Mouse (Mus musculus) midbrain, embryonic 11.5 days (tissue): Measurements from ENCODE around the gene Gramd1b. TPM values are rescaled to one million over a fixed set of nuclear protein-coding genes. Genes with fewer than 3 reads are reported as not detected.

ENCODE experiments used
- ATAC-seq: fragments of 200-750 bp; cut with Nextera tagmentation; 2 replicates; pipeline ENCODE4 v1.8.0; 2017; ENCODE audit warnings: moderate TSS enrichment, moderate library complexity; ENCODE audit not compliant: low FRiP score
- DNase-seq: peaks from one replicate; pipeline ENCODE4 v3.0.0; 2015; ENCODE audit warnings: low spot score; ENCODE audit errors: missing footprints
- H3K27ac ChIP-seq: fragments of 300-500 bp; sonication (generic); 2 replicates; pipeline ENCODE4 v1.5.1; 2014; ENCODE audit warnings: low read depth, low read length
- H3K27me3 ChIP-seq: fragments of 300-500 bp; sonication (generic); 2 replicates; pipeline ENCODE4 v1.6.1; 2014; ENCODE audit warnings: mild to moderate bottlenecking, low read length, moderate library complexity, mixed read lengths; ENCODE audit not compliant: control insufficient read depth, insufficient read depth
- H3K36me3 ChIP-seq: fragments of 300-500 bp; sonication (generic); 2 replicates; pipeline ENCODE4 v1.6.1; 2014; ENCODE audit warnings: mild to moderate bottlenecking, low read length, moderate library complexity, mixed read lengths; ENCODE audit not compliant: control insufficient read depth, insufficient read depth
- H3K4me1 ChIP-seq: fragments of 300-500 bp; sonication (generic); 2 replicates; pipeline ENCODE4 v1.6.1; 2014; ENCODE audit warnings: low read length; ENCODE audit not compliant: control insufficient read depth, insufficient read depth
- H3K4me2 ChIP-seq: fragments of 300-500 bp; sonication (generic); 2 replicates; pipeline ENCODE4 v1.6.1; 2014; ENCODE audit warnings: mild to moderate bottlenecking, moderate library complexity
- H3K4me3 ChIP-seq: fragments of 300-500 bp; sonication (generic); 2 replicates; pipeline ENCODE4 v1.5.1; 2014; ENCODE audit warnings: low read depth, low read length
- H3K9ac ChIP-seq: fragments of 300-500 bp; sonication (generic); 2 replicates; pipeline ENCODE4 v1.6.1; 2014; ENCODE audit warnings: low read length
- H3K9me3 ChIP-seq: fragments of 300-500 bp; sonication (generic); 2 replicates; pipeline ENCODE4 v1.6.1; 2016; ENCODE audit warnings: low read length; ENCODE audit not compliant: control insufficient read depth
- WGBS: fragments of 180-500 bp; shearing (Covaris S2); extraction: QIAGEN DNeasy Blood & Tissue Kit; methylation state at CpG from one replicate; pipeline ENCODE4 v1.1.7; 2014; 5-methylcytosine and 5-hydroxymethylcytosine counted together
- polyA plus RNA-seq: library from polyadenylated mRNA; unstranded; fragments of >200 nt; fragmentation: Nextera tagmentation; extraction: Ambion mirVana; gene quantifications from 2 replicates; pipeline ENCODE4 v1.2.1, GENCODE M21; 2014

Gene Gramd1b
- polyA plus RNA-seq, 1 experiment from 2014 or later, result 2.5 TPM

GRCm38 (mm10) chr9:40293740-40294139, 237.4 kb downstream of the Gramd1b start:
- H3K27ac ChIP-seq, result no peak overlapping the region
- no peak for DNase-seq
- ATAC-seq, result no peak
- no peak overlapping the region for H3K9ac ChIP-seq
- H3K4me2 ChIP-seq, result no peak overlapping the region
- H3K9me3 ChIP-seq, result no peaks in the 10 kb centered on the region
- 0 out of 2 replicates have a peak, but pooled peaks cover 3% of the 10 kb centered on the region for H3K36me3 ChIP-seq
- H3K4me3 ChIP-seq, result no peak overlapping the region
- no peaks in the 10 kb centered on the region for H3K4me1 ChIP-seq
- 88% methylated on average over 5 of the region's 5 CpGs for whole genome bisulfite sequencing
- no peaks in the 10 kb centered on the region for H3K27me3 ChIP-seq

GRCm38 (mm10) chr9:40293286-40293685, 237.9 kb downstream of the Gramd1b start:
- Histone ChIP-seq H3K27ac (no peak overlapping the region), H3K9me3 (no peaks in the 10 kb centered on the region), H3K4me1 (no peaks in the 10 kb centered on the region), H3K27me3 (no peaks in the 10 kb centered on the region), H3K36me3 (0 out of 2 replicates have a peak, but pooled peaks cover 3% of the 10 kb centered on the region), H3K4me2 (no peak overlapping the region), H3K9ac (no peak overlapping the region), H3K4me3 (no peak overlapping the region)
- WGBS, result 91% methylated on average over 8 of the region's 8 CpGs
- ATAC-seq (no peak), DNase-seq (no peak)

GRCm38 (mm10) chr9:40292475-40292874, 238.7 kb downstream of the Gramd1b start:
- H3K9ac ChIP-seq, result no peak overlapping the region
- H3K4me1 ChIP-seq, result no peaks in the 10 kb centered on the region
- no peak overlapping the region for H3K4me2 ChIP-seq
- no peaks in the 10 kb centered on the region for H3K9me3 ChIP-seq
- DNase-seq (no peak), ATAC-seq (no peak)
- H3K27me3 ChIP-seq, result no peaks in the 10 kb centered on the region
- H3K36me3 ChIP-seq, result 0 out of 2 replicates have a peak, but pooled peaks cover 3% of the 10 kb centered on the region
- H3K27ac ChIP-seq, result no peak overlapping the region
- H3K4me3 ChIP-seq, result no peak overlapping the region
- 92% methylated on average over 4 of the region's 4 CpGs for WGBS

- no peak for ATAC-seq
These were observed 248.2 kb downstream of the Gramd1b start for GRCm38 (mm10) chr9:40282968-40283367.

GRCm38 (mm10) chr9:40279438-40279837, 251.7 kb downstream of the Gramd1b start:
- 94% methylated on average over 7 of the region's 7 CpGs for WGBS
- H3K4me3 ChIP-seq, result no peak overlapping the region
- DNase-seq (no peak), ATAC-seq (no peak)
- H3K27ac ChIP-seq, result no peak overlapping the region
- H3K36me3 ChIP-seq, result no peaks in the 10 kb centered on the region
- no peaks in the 10 kb centered on the region for H3K27me3 ChIP-seq
- H3K9ac ChIP-seq, result no peak overlapping the region
- no peaks in the 10 kb centered on the region for H3K9me3 ChIP-seq
- H3K4me1 ChIP-seq, result no peaks in the 10 kb centered on the region
- no peak overlapping the region for H3K4me2 ChIP-seq

More at GRCm38 (mm10) chr9:40282968-40283367, 248.2 kb downstream of the Gramd1b start:
- Histone ChIP-seq H3K27me3 (no peaks in the 10 kb centered on the region), H3K9ac (no peak overlapping the region), H3K4me1 (no peaks in the 10 kb centered on the region), H3K4me3 (no peak overlapping the region), H3K27ac (no peak overlapping the region), H3K9me3 (no peaks in the 10 kb centered on the region), H3K36me3 (no peaks in the 10 kb centered on the region), H3K4me2 (no peak overlapping the region)
- DNase-seq, result no peak
- 93% methylated on average over 7 of the region's 7 CpGs for WGBS

GRCm38 (mm10) chr9:40277671-40278070, 253.5 kb downstream of the Gramd1b start:
- H3K4me1 ChIP-seq, result no peaks in the 10 kb centered on the region
- H3K36me3 ChIP-seq, result no peaks in the 10 kb centered on the region
- no peak overlapping the region for H3K27ac ChIP-seq
- no peak overlapping the region for H3K9ac ChIP-seq
- no peak overlapping the region for H3K4me2 ChIP-seq
- no peaks in the 10 kb centered on the region for H3K27me3 ChIP-seq
- no peak overlapping the region for H3K4me3 ChIP-seq
- DNase-seq, result no peak
- ATAC-seq, result no peak
- no peaks in the 10 kb centered on the region for H3K9me3 ChIP-seq
- WGBS, result 85% methylated on average over 3 of the region's 3 CpGs

GRCm38 (mm10) chr9:40275904-40276303, 255.3 kb downstream of the Gramd1b start:
- Histone ChIP-seq H3K4me1 (no peaks in the 10 kb centered on the region), H3K9ac (no peak overlapping the region), H3K4me3 (no peak overlapping the region), H3K4me2 (no peak overlapping the region), H3K36me3 (no peaks in the 10 kb centered on the region), H3K9me3 (no peaks in the 10 kb centered on the region), H3K27me3 (no peaks in the 10 kb centered on the region), H3K27ac (no peak overlapping the region)
- DNase-seq (no peak), ATAC-seq (no peak)
- WGBS, result 90% methylated on average over 5 of the region's 5 CpGs

GRCm38 (mm10) chr9:40272822-40273221, 258.4 kb downstream of the Gramd1b start:
- no peak overlapping the region for H3K27ac ChIP-seq
- H3K9me3 ChIP-seq, result no peaks in the 10 kb centered on the region
- ATAC-seq (no peak), DNase-seq (no peak)
- H3K9ac ChIP-seq, result no peak overlapping the region
- 92% methylated on average over 7 of the region's 7 CpGs for WGBS
- peaks cover 12% of the 10 kb centered on the region for H3K4me1 ChIP-seq
- no peaks in the 10 kb centered on the region for H3K36me3 ChIP-seq
- H3K4me2 ChIP-seq, result no peak overlapping the region
- no peak overlapping the region for H3K4me3 ChIP-seq
- H3K27me3 ChIP-seq, result peaks cover 4% of the 10 kb centered on the region; the same call in 1 of the 2 replicates

- ATAC-seq (no peak), DNase-seq (no peak)
- WGBS, result 79% methylated on average over 3 of the region's 3 CpGs
- H3K9ac ChIP-seq, result no peak overlapping the region
- H3K36me3 ChIP-seq, result no peaks in the 10 kb centered on the region
- H3K9me3 ChIP-seq, result no peaks in the 10 kb centered on the region
- no peak overlapping the region for H3K27ac ChIP-seq
- H3K4me1 ChIP-seq, result peaks cover 12% of the 10 kb centered on the region
- H3K4me3 ChIP-seq, result no peak overlapping the region
- peaks cover 4% of the 10 kb centered on the region; the same call in 1 of the 2 replicates for H3K27me3 ChIP-seq
- 0 out of 2 replicates have a peak overlapping the region, but pooled peaks have one; percentile 3 for H3K4me2 ChIP-seq
These were observed 260.1 kb downstream of the Gramd1b start for GRCm38 (mm10) chr9:40271075-40271474.
